9 mouse cellular contexts compared by ENCODE assay signal in the genomic region with DNA sequence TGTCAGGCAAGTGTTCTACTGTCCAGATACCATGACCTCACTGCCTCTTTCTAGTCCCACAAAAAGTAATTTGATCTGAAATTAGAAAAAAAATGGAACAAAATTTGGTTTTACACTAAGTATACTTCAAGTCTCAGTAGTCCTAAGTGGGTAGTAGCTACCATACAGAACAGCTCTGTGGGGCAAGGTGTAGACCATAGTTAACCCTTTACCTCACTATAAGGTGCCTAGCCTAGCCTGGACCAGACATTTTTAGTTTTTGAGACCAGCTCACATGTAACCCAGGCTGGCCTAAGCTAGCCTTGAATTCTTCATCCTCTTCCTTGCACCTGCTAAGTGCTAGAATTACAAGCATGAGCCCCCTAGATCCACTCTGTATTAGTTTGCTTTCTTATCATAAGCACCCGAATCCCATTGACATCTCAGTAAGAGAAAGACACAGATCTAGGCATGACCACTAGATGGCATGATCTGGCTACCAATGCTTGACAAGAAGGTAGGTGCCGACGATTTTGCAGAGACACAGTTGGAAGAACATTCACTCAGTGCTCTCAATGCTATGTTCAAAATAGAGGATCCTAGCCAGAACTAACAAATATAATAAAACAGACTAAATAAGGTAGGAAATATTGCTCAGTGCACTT. TPM values are rescaled to one million over a fixed set of nuclear protein-coding genes. Genes with fewer than 3 reads are reported as not detected.
A peak's percentile ranks its signal among the peaks of the same experiment; 100 is the strongest.
DNase-seq lines count a peak whose midpoint lies in the region; ATAC-seq and TF ChIP-seq lines count a peak whose summit lies in the region.
"Had no signal": no experiment of that assay in that cellular context is flagged by ENCODE, and none has a peak within 500 bp of the region (broad histone marks: within the 10 kb centered on the region; RNA-seq: fewer than 3 reads in every experiment).

No protein-coding gene starts in this region.

- H3K9me3 ChIP-seq in intestine, postnatal 0 days (ENCODE audit: control insufficient read depth) = no peaks in the 10 kb centered on the region

- 0 out of 2 replicates have a peak, but pooled peaks cover 3% of the 10 kb centered on the region for H3K4me1 ChIP-seq in intestine, postnatal 0 days (replicated peaks; ENCODE audit: control insufficient read depth, insufficient read depth, low read length)
- no peaks in the 10 kb centered on the region; the same call in 1 of the 2 replicates for H3K4me1 ChIP-seq in liver, adult 2 months (ENCODE audit: control insufficient read depth, insufficient read depth, low read length)

- DNase-seq in kidney, adult 11 months = peak; percentile 60
- no peak for DNase-seq in kidney, adult 18-20 months
- peak; percentile 73 to 80 for DNase-seq in cerebellum, adult 18-20 months
- DNase-seq in frontal cortex, adult 2 months (ENCODE audit: extremely low spot score in 1 of 2, low spot score in 1 of 2) = peak; percentile 61 to 92
- peak; percentile 84 for DNase-seq in liver, adult 2 months (ENCODE audit: extremely low read depth, low read depth, low spot score)
- peak; percentile 55 to 76 for DNase-seq in thymus, postnatal 10 days (ENCODE audit: low spot score in 2 of 2)

- no peak overlapping the region for H3K4me2 ChIP-seq in intestine, postnatal 0 days (replicated peaks; ENCODE audit: low read depth)

- no peaks in the 10 kb centered on the region for H3K79me2 ChIP-seq in liver, adult 2 months (ENCODE audit: control insufficient read depth, insufficient read depth, low read length)

- no peak overlapping the region for H3K9ac ChIP-seq in intestine, postnatal 0 days (ENCODE audit: low read depth, low read length)
- no peak overlapping the region for H3K9ac ChIP-seq in liver, adult 2 months (ENCODE audit: low read depth, low read length)

- no peaks in the 10 kb centered on the region for H3K36me3 ChIP-seq in intestine, postnatal 0 days (ENCODE audit: control insufficient read depth, insufficient read depth)
- H3K36me3 ChIP-seq in liver, adult 2 months (ENCODE audit: control insufficient read depth, insufficient read depth, low read length) = no peaks in the 10 kb centered on the region

- TF ChIP-seq CTCF in intestine, postnatal 0 days (IDR thresholded peaks at IDR 0.05; ENCODE audit: low read depth) = peak; percentile 97
- peak; percentile 54 for TF ChIP-seq CTCF in liver, adult 2 months (IDR thresholded peaks at IDR 0.05; ENCODE audit: low read depth, low read length)

- ATAC-seq in intestine, postnatal 0 days = peak; percentile 32
- peak; percentile 88 for ATAC-seq in monocyte, adult 5-6 weeks (replicated peaks; ENCODE audit: insufficient number of reproducible peaks, low FRiP score, low TSS enrichment, poor library complexity, severe bottlenecking)

- no peak for TF ChIP-seq POLR2A in liver, adult 2 months (IDR thresholded peaks at IDR 0.05; ENCODE audit: extremely low read depth, insufficient read depth, low read length)

- no peaks in the 10 kb centered on the region for H3K27me3 ChIP-seq in intestine, postnatal 0 days (replicated peaks; ENCODE audit: control insufficient read depth, insufficient read depth, low read length)
- no peaks in the 10 kb centered on the region for H3K27me3 ChIP-seq in liver, adult 2 months (ENCODE audit: control insufficient read depth, insufficient read depth, low read length)

- no peak overlapping the region for H3K4me3 ChIP-seq in intestine, postnatal 0 days (ENCODE audit: low read depth, low read length)
- no peak overlapping the region for H3K4me3 ChIP-seq in liver, adult 2 months (ENCODE audit: insufficient read depth, low read depth, low read length)

- H3K27ac ChIP-seq in intestine, postnatal 0 days (ENCODE audit: low read depth, low read length) = no peak overlapping the region
- H3K27ac ChIP-seq in liver, adult 2 months (replicated peaks; ENCODE audit: insufficient read depth, low read depth, low read length) = no peak overlapping the region
- H3K27ac ChIP-seq: macrophage had no signal

- WGBS in intestine, postnatal 0 days = 0% methylated on average over 3 of the region's 3 CpGs
- 2% methylated on average over 3 of the region's 3 CpGs for WGBS in liver, adult 2 months

RNA-seq across cellular contexts. Expression of gene Tmbim1, which starts 7.7 kb away (rescaled TPM):
- polyA plus RNA-seq in frontal cortex, adult 2 months (2012; rRNA removed) = 25.7 and 33.6 TPM in 2 replicates
- polyA plus RNA-seq in intestine, postnatal 0 days (2015; fragmentation: Nextera tagmentation; extraction: Ambion mirVana) = 47.4 and 49.1 TPM in 2 replicates
- 26.1 and 31.5 TPM in 2 replicates for total RNA-seq in liver, adult 2 months (2014; rRNA removed)
- polyA plus RNA-seq in liver, adult 2 months (2012; rRNA removed) = 89.8 and 101 TPM in 2 replicates
- total RNA-seq in monocyte, adult 5-6 weeks (2017) = 15.8 to 20.8 TPM (median 19.0 TPM) in 3 replicates

RNA-seq across cellular contexts. Expression of gene Pnkd, which starts 28.4 kb away (rescaled TPM):
- polyA plus RNA-seq in frontal cortex, adult 2 months (2012; rRNA removed) = 110 and 135 TPM in 2 replicates
- 103 and 107 TPM in 2 replicates for polyA plus RNA-seq in intestine, postnatal 0 days (2015; fragmentation: Nextera tagmentation; extraction: Ambion mirVana)
- 28.0 and 34.4 TPM in 2 replicates for total RNA-seq in liver, adult 2 months (2014; rRNA removed)
- 130 and 138 TPM in 2 replicates for polyA plus RNA-seq in liver, adult 2 months (2012; rRNA removed)
- 14.7 to 18.6 TPM (median 17.1 TPM) in 3 replicates for total RNA-seq in monocyte, adult 5-6 weeks (2017)

RNA-seq across cellular contexts. Expression of gene Aamp, which starts 28.6 kb away (rescaled TPM):
- 182 and 184 TPM in 2 replicates for polyA plus RNA-seq in frontal cortex, adult 2 months (2012; rRNA removed)
- polyA plus RNA-seq in intestine, postnatal 0 days (2015; fragmentation: Nextera tagmentation; extraction: Ambion mirVana) = 130 and 136 TPM in 2 replicates
- total RNA-seq in liver, adult 2 months (2014; rRNA removed) = 112 and 115 TPM in 2 replicates
- polyA plus RNA-seq in liver, adult 2 months (2012; rRNA removed) = 156 TPM in 2 replicates
- total RNA-seq in monocyte, adult 5-6 weeks (2017) = 105 to 159 TPM (median 131 TPM) in 3 replicates

RNA-seq across cellular contexts. Expression of gene Gpbar1, which starts 34.8 kb away (rescaled TPM):
- 0.14 TPM in 1 of 2 replicates, not detected in the other for polyA plus RNA-seq in frontal cortex, adult 2 months (2012; rRNA removed)
- polyA plus RNA-seq in intestine, postnatal 0 days (2015; fragmentation: Nextera tagmentation; extraction: Ambion mirVana) = 0.78 and 0.93 TPM in 2 replicates
- not detected in 2 replicates for total RNA-seq in liver, adult 2 months (2014; rRNA removed)
- polyA plus RNA-seq in liver, adult 2 months (2012; rRNA removed) = 0.11 and 0.20 TPM in 2 replicates
- total RNA-seq in monocyte, adult 5-6 weeks (2017) = not detected in 3 replicates
- polyA plus RNA-seq: macrophage had no signal

RNA-seq across cellular contexts. Expression of gene Catip, which starts 48.7 kb away (rescaled TPM):
- polyA plus RNA-seq in frontal cortex, adult 2 months (2012; rRNA removed) = 5.3 and 6.0 TPM in 2 replicates
- polyA plus RNA-seq in intestine, postnatal 0 days (2015; fragmentation: Nextera tagmentation; extraction: Ambion mirVana) = 0.25 and 0.33 TPM in 2 replicates
- total RNA-seq in liver, adult 2 months (2014; rRNA removed) = 0.09 TPM in 1 of 2 replicates, not detected in the other
- 0.09 TPM in 1 of 2 replicates, not detected in the other for polyA plus RNA-seq in liver, adult 2 months (2012; rRNA removed)
- 0.29 to 3.3 TPM (median 0.96 TPM) in 3 replicates for total RNA-seq in monocyte, adult 5-6 weeks (2017)
